Mouse (Mus musculus): ENCODE measurements at regions not wholly inside any gene's neighbourhood (a gene's known extent, or its start where the extent isn't known, plus 50 kb on each side); places are given as distances from the start of the nearest gene placed in this dataset.

DNA sequence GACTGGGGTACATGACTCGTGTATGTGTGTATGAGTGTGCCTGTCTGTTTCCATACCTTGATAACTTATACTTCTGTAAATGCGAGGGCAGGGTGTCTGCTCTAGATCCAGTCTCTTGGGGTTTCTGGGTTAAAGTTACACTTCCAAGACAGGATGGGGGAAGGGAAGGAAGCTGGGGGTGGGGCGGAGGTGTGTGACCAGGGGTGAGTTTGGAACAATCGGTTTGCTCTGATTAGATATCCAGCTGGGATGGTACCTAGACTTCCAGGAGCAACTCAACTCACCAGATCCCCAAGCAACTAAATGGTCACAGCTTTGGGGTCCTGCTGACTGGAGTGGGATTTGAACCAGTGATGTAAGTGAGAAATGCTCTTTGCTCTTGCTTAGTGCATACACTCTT, 551.6 kb downstream of the Bcl11a start:
- no peak for TF ChIP-seq CTCF (IDR thresholded peaks at IDR 0.05)
- TF ChIP-seq EP300 (IDR thresholded peaks at IDR 0.05), result no peak

Data from lung, postnatal 0 days (tissue).